Mouse (Mus musculus): Measurements from ENCODE around the gene Tmem41b.

GRCm38 (mm10) chr7:109957996-109958789 is 28.5 kb downstream of the Tmem41b start:
- no peak for TF ChIP-seq CTCF (IDR thresholded peaks at IDR 0.05; ENCODE audit: extremely low read depth, insufficient read length, insufficient replicate concordance, low read depth, low read length)
- no peak for TF ChIP-seq POLR2A (IDR thresholded peaks at IDR 0.05; ENCODE audit: low read depth, low read length)

All from small intestine, adult 2 months (tissue).